Mouse (Mus musculus) CH12.LX (cell line): ENCODE results near the gene Sik3. TPM values are rescaled to one million over a fixed set of nuclear protein-coding genes. Genes with fewer than 3 reads are reported as not detected.
A peak's percentile ranks its signal among the peaks of the same experiment; 100 is the strongest.

Source experiments
- DNase-seq: peaks from one replicate; pipeline ENCODE4 v3.0.0-alpha.2; 2013; ENCODE audit errors: extremely low read depth
- H3K27ac ChIP-seq: 2 replicates; pipeline ENCODE4 v1.5.1; 2012; ENCODE audit warnings: low read depth, mild to moderate bottlenecking, control low read depth, moderate library complexity; ENCODE audit not compliant: insufficient read depth
- H3K27me3 ChIP-seq: replicated peaks from 2 replicates; pipeline ENCODE3; 2012; ENCODE audit warnings: inconsistent platforms
- H3K36me3 ChIP-seq, 2 experiments: replicated peaks in 1 of 2; 2 replicates each; pipeline versions ENCODE3 to v1.6.1; 2012; ENCODE audit warnings: inconsistent platforms in 1 of 2, low read length in 1 of 2, mild to moderate bottlenecking in 1 of 2, mixed read lengths in 1 of 2, moderate library complexity in 1 of 2; ENCODE audit not compliant: control insufficient read depth in 1 of 2, insufficient read depth in 1 of 2
- H3K4me1 ChIP-seq, 2 experiments: 2 replicates each; pipeline ENCODE4 v1.6.1; 2012; ENCODE audit warnings: inconsistent platforms in 1 of 2, moderate library complexity in 1 of 2; ENCODE audit not compliant: insufficient read depth in 2 of 2, control insufficient read depth in 1 of 2
- H3K4me2 ChIP-seq: 2 replicates; pipeline ENCODE4 v1.6.1; 2012; ENCODE audit warnings: low read depth, mild to moderate bottlenecking, control low read depth; ENCODE audit not compliant: poor library complexity, insufficient read depth, severe bottlenecking
- H3K4me3 ChIP-seq, 3 experiments: fragments of 150-350 bp in 1 of 3; sonication (generic) in 1 of 3; replicated peaks in 1 of 3; 2 replicates each; pipeline versions ENCODE3 to v1.5.1; 2011 to 2012; ENCODE audit warnings: low read depth in 2 of 3, low read length in 2 of 3, mild to moderate bottlenecking in 2 of 3, moderate library complexity in 2 of 3, control low read depth in 1 of 3, improper control_type of control experiment in 1 of 3, inconsistent platforms in 1 of 3, mixed read lengths in 1 of 3; ENCODE audit not compliant: poor library complexity in 1 of 3
- H3K79me2 ChIP-seq: replicated peaks from 2 replicates; pipeline ENCODE4 v1.6.1; 2012; ENCODE audit warnings: mild to moderate bottlenecking, moderate library complexity; ENCODE audit not compliant: control insufficient read depth, poor library complexity, insufficient read depth, severe bottlenecking; ENCODE audit errors: extremely low read depth
- H3K9ac ChIP-seq: 2 replicates; pipeline ENCODE4 v1.6.1; 2012; ENCODE audit warnings: low read depth, mild to moderate bottlenecking, control low read depth, moderate library complexity; ENCODE audit not compliant: insufficient read depth
- H3K9me3 ChIP-seq: replicated peaks from 2 replicates; pipeline ENCODE3; 2012; ENCODE audit warnings: low read length, inconsistent platforms, mixed read lengths
- CHD2 ChIP-seq: IDR thresholded peaks from 2 replicates; pipeline ENCODE4 v1.6.1; 2011; ENCODE audit warnings: low read length, improper control_type of control experiment
- CTCF ChIP-seq, 2 experiments: IDR thresholded peaks in 1 of 2; conservative IDR thresholded peaks in 1 of 2; 2 replicates each; pipeline ENCODE4 v1.5.1; 2011 to 2012; ENCODE audit warnings: low read depth in 2 of 2, low read length in 2 of 2, improper control_type of control experiment in 1 of 2, inconsistent platforms in 1 of 2, mild to moderate bottlenecking in 1 of 2, moderate library complexity in 1 of 2
- E2F4 ChIP-seq: IDR thresholded peaks from 2 replicates; pipeline ENCODE4 v1.6.1; 2011; ENCODE audit warnings: low read depth, low read length, improper control_type of control experiment; ENCODE audit not compliant: insufficient replicate concordance
- ELF1 ChIP-seq: IDR thresholded peaks from 2 replicates; pipeline ENCODE4 v1.6.1; 2014; ENCODE audit warnings: low read depth, mild to moderate bottlenecking, inconsistent platforms, low read length, improper control_type of control experiment
- EP300 ChIP-seq: IDR thresholded peaks from 2 replicates; pipeline ENCODE4 v1.6.1; 2011; ENCODE audit warnings: low read length, improper control_type of control experiment
- ETS1 ChIP-seq: conservative IDR thresholded peaks from 2 replicates; pipeline ENCODE4 v1.6.1; 2012; ENCODE audit warnings: low read depth, mild to moderate bottlenecking, inconsistent platforms, low read length, improper control_type of control experiment, moderate library complexity
- MEF2A ChIP-seq: IDR thresholded peaks from 2 replicates; pipeline ENCODE4 v1.6.1; 2014; ENCODE audit warnings: low read depth, mild to moderate bottlenecking, inconsistent platforms, low read length, improper control_type of control experiment, borderline replicate concordance
- MYC ChIP-seq: IDR thresholded peaks from 2 replicates; pipeline ENCODE4 v1.6.1; 2011; ENCODE audit warnings: low read depth, mild to moderate bottlenecking, improper control_type of control experiment, low read length
- NELFE ChIP-seq: IDR thresholded peaks from 2 replicates; pipeline ENCODE4 v1.6.1; 2011; ENCODE audit warnings: low read depth, low read length, improper control_type of control experiment
- NRF1 ChIP-seq: IDR thresholded peaks from 2 replicates; pipeline ENCODE4 v1.6.1; 2014; ENCODE audit warnings: low read depth, mild to moderate bottlenecking, inconsistent platforms, low read length, improper control_type of control experiment, moderate library complexity
- RAD21 ChIP-seq: IDR thresholded peaks from 2 replicates; pipeline ENCODE4 v1.6.1; 2011; ENCODE audit warnings: low read depth, mild to moderate bottlenecking, low read length, improper control_type of control experiment, moderate library complexity
- SMC3 ChIP-seq: IDR thresholded peaks from 2 replicates; pipeline ENCODE4 v1.6.1; 2011; ENCODE audit warnings: low read depth, low read length, improper control_type of control experiment
- USF1 ChIP-seq: IDR thresholded peaks from 2 replicates; pipeline ENCODE4 v1.6.1; 2014; ENCODE audit warnings: low read depth, mild to moderate bottlenecking, inconsistent platforms, low read length, improper control_type of control experiment
- ZC3H11A ChIP-seq: IDR thresholded peaks from 2 replicates; pipeline ENCODE4 v1.6.1; 2012; ENCODE audit warnings: low read depth, mild to moderate bottlenecking, inconsistent platforms, low read length, improper control_type of control experiment
- ZNF384 ChIP-seq: IDR thresholded peaks from 2 replicates; pipeline ENCODE4 v1.6.1; 2012; ENCODE audit warnings: low read depth, low read length, improper control_type of control experiment, inconsistent platforms
- dilution Hi-C: fragments of 300-500 bp; cut with MboI; formaldehyde crosslinking; loops from 2 replicates; pipeline ENCODE4 v1.14.3; 2020; ENCODE audit warnings: low sequenced_read_pairs; ENCODE audit not compliant: extremely low pct_unique_long_range_greater_than_20kb, extremely low pct_ligation_motif_present
- in situ Hi-C: fragments of 300-500 bp; cut with MboI; formaldehyde crosslinking; loops from 3 replicates; pipeline ENCODE4 v1.14.3; 2019; ENCODE audit warnings: low sequenced_read_pairs, low pct_ligation_motif_present, low pct_unique_long_range_greater_than_20kb, mixed read lengths
- polyA plus RNA-seq: library from polyadenylated mRNA; unstranded; fragments of >175 nt; gene quantifications from 2 replicates; pipeline ENCODE4 v1.2.1, GENCODE M21; 2012; ENCODE audit warnings: low read depth; ENCODE audit not compliant: insufficient read length
- total RNA-seq, 2 experiments: library from RNA; depleted of rRNA; stranded (reverse); fragments of 300-350 nt in 1 of 2; fragments of >200 nt in 1 of 2; gene quantifications; 2 replicates each; pipeline ENCODE4 v1.2.3; 2012 to 2014

Sik3 gene
- total and polyA plus RNA-seq, 3 experiments: 14.9 to 29.8 (median 21.4) TPM

DNA sequence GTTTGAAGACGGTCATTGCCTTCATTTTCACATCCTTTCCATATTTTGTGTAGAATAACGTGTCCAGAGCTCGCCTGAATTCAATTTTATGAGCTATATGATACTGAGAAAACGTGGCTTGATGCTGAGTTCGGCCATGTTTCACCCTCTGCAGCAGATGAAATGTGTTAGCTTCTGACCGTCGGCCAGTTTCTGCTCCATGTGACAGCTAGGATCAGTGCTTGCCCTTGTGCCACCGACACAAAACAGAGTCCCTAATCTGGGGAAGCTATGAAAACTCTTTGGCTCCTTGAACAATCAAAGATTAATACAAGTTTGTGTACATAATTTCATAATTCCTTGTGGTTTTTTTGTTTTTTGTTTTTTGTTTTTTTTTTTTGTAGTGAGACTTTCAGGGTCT is 178.6 kb downstream of the Sik3 start:
- Histone ChIP-seq H3K79me2 (no peaks in the 10 kb centered on the region), H3K36me3 (peaks cover 35 to 76% of the 10 kb centered on the region in 2 experiments), H3K4me3 (no peak overlapping the region), H3K4me2 (no peak overlapping the region), H3K4me1 (peaks cover 0 to 14% of the 10 kb centered on the region in 2 experiments; a peak in 3 of 4 replicates), H3K27me3 (no peaks in the 10 kb centered on the region), H3K9me3 (no peaks in the 10 kb centered on the region), H3K27ac (no peak overlapping the region), H3K9ac (no peak overlapping the region)
- no peak for DNase-seq
- dilution Hi-C loops: no loop called here
- TF ChIP-seq SMC3: no peak
- TF ChIP-seq RAD21: no peak
- TF ChIP-seq ELF1: no peak
- TF ChIP-seq USF1: no peak
- TF ChIP-seq ZC3H11A: no peak
- no peak for TF ChIP-seq MYC
- no peak for TF ChIP-seq ETS1
- no peak for TF ChIP-seq NRF1
- TF ChIP-seq MEF2A: no peak
- TF ChIP-seq EP300: no peak
- no peak for TF ChIP-seq CHD2
- TF ChIP-seq ZNF384: no peak
- no peak for TF ChIP-seq NELFE
- in situ Hi-C loops: no loop called here

DNA sequence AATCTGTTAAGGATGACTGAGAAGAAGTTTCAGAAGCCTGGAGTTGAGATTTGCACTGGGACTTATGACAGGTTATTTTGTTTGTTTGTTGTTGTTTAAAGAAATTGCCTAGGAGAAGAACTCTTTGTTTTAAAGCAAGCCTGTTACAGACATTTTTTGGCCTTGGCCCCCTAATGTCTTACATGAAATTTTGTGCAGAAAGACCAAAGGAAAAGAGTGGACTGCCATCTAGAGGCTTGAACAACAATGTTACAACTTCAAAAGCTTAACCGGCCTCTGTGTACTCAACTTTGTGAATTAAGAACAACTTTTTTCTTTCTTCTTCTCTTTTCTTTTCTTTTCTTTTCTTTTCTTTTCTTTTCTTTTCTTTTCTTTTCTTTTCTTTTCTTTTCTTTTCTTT is 179.0 kb downstream of the Sik3 start:
- peaks cover 0 to 15% of the 10 kb centered on the region in 2 experiments; a peak in 3 of 4 replicates for H3K4me1 ChIP-seq
- in situ Hi-C loops (no loop called here), dilution Hi-C loops (no loop called here)
- no peaks in the 10 kb centered on the region for H3K27me3 ChIP-seq
- H3K9ac ChIP-seq: no peak overlapping the region
- H3K36me3 ChIP-seq: peaks cover 37 to 77% of the 10 kb centered on the region in 2 experiments
- H3K4me2 ChIP-seq: no peak overlapping the region
- no peaks in the 10 kb centered on the region for H3K9me3 ChIP-seq
- no peak overlapping the region for H3K4me3 ChIP-seq
- H3K27ac ChIP-seq: no peak overlapping the region
- DNase-seq: peak; percentile 62
- H3K79me2 ChIP-seq: no peaks in the 10 kb centered on the region
- peak in 1 of 2 experiments; percentile 88; a peak in 2 of 4 replicates for TF ChIP-seq CTCF (conservative IDR thresholded peaks at IDR 0.05 in 1 of 2, IDR thresholded peaks at IDR 0.05 in 1 of 2; ENCODE audit: low read depth in 2 of 2, low read length in 2 of 2)
- peak; percentile 83 for TF ChIP-seq SMC3
- TF ChIP-seq E2F4: no peak
- peak; percentile 87 for TF ChIP-seq RAD21
- peak; percentile 68 for TF ChIP-seq ZC3H11A
